Mouse (Mus musculus) embryo, embryonic 11.5 days (tissue): ENCODE data around the gene Dnaja3.
"Not testable (repeated sequence)": the region's sequence is repeated elsewhere in the genome, so short reads cannot be mapped to it uniquely, and the experiment has no call there.

Experiments
- DNase-seq: peaks from one replicate; pipeline ENCODE4 v3.0.0-alpha.2; 2012; ENCODE audit warnings: low read depth, low spot score

Gene Dnaja3

DNA sequence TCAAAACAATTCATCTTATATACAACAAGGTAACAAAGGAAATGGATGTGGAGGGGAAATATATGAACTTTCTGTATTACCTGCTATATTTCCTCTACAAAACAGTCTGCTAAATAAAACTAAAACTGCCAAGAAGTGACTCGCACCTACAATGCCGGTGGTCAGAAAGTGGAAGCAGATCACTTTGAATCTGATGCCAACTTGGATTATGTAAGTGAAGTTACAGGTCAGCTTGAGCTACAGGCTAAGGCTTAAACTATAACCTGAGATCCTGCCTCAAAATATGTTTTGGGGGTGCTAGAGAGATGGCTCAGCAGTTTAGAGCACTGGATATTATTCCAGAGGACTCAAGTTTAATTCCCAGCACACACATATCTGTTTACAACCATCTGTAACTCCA lies 25.9 kb downstream of the Dnaja3 start:
- DNase-seq: no peak

GRCm38 (mm10) chr16:4667190-4667808 lies 27.5 kb downstream of the Dnaja3 start:
- peak; percentile 87 for DNase-seq

GRCm38 (mm10) chr16:4670317-4670716 lies 30.5 kb downstream of the Dnaja3 start:
- no peak for DNase-seq

GRCm38 (mm10) chr16:4674091-4674490 lies 34.3 kb downstream of the Dnaja3 start:
- no peak for DNase-seq

GRCm38 (mm10) chr16:4676836-4677235 lies 37.0 kb downstream of the Dnaja3 start:
- no peak for DNase-seq

DNA sequence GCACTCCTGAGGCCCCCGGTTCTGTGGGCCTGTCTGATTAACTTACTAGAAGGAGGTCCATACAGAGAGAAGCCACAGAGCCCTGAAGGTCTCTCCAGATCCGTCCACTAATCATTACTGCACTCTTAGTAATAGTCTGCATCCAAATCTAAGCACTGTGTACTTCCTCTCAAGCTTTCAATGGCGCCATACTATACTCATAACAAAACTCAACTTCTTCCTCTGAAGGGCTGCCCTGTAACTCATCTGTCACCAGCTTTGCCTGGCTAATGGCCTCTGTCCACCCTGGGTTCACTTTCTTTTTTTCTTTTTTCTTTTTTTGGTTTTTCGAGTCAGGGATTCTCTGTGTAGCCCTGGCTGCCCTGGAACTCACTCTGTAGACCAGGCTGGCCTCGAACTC lies 38.3 kb downstream of the Dnaja3 start:
- no peak for DNase-seq

DNA sequence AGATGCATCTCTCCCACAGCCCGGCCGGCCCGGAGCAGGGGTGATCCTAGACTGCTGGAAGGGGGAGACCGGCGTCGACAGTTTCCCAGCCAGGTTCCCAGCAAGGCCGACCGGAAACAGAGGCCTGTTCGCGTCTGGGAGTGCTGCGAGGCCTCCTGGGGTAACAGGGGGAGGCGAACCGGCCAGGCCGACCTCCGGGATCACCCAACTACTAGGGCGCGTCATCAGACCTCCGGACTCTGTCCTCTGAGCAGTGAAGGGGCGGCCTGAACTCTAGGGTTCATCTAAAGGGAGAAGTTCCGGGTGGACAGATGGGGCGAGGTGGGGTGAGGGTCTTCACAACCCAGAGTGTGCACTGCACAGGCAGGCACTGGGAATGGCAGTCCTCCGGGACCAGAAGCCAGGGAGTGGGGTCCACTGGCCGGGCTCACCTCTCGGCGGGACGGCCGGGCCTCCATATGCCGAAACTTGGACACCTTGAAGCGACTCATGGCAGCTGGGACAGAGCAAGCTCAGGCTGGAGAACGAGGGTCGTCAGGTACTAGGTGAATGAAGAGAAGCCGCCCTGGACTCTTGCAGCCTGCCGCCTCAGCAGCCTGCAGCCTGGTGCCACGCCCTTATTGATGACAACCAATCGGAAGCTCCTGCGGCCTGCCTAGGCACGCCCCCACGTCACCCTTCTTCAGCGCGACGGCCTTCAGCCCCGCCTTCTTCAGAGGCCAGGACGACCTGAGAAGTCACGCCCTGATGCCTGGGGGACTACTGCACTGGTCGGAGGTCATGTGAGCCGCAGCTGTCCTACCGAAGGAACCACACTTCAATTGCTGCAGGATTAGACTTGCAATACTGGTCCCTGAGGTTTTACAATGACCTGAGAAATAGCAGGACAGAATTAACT lies 39.6 kb downstream of the Dnaja3 start, which contains the start of gene Coro7:
TSS of gene Coro7 (minus strand) at position 657 of the 898 bp plus-strand sequence.
- peak; percentile 88 for DNase-seq

DNA sequence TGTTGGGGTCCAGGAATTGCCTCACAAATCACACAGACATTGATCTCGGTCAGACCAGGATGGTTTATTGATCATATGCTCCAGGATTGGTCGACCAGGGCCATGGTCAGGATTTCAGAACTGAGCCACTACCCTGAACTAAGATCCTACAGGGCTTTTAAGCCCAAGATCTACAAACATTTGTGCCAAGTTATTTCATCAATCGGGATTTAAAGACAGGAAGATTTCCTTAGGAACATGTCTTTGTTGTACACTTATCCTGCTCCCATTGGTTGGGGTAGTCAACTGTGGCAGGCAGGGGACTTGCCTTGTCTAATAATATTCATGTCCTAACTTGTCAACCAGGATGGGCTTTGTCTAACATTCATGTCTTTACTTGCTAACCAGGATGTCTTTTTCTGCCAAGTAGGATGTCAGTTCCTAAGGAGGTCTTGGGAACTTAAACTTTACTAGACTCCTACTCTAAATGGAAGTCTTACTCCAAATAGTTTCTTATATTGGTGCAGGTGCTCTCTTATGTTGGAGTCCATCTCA lies 41.2 kb downstream of the Dnaja3 start:
- not testable (repeated sequence) for DNase-seq

- no peak for DNase-seq
Observed at GRCm38 (mm10) chr16:4682628-4683179, 42.9 kb downstream of the Dnaja3 start.

GRCm38 (mm10) chr16:4683193-4683580 lies 43.4 kb downstream of the Dnaja3 start:
- DNase-seq: no peak

DNA sequence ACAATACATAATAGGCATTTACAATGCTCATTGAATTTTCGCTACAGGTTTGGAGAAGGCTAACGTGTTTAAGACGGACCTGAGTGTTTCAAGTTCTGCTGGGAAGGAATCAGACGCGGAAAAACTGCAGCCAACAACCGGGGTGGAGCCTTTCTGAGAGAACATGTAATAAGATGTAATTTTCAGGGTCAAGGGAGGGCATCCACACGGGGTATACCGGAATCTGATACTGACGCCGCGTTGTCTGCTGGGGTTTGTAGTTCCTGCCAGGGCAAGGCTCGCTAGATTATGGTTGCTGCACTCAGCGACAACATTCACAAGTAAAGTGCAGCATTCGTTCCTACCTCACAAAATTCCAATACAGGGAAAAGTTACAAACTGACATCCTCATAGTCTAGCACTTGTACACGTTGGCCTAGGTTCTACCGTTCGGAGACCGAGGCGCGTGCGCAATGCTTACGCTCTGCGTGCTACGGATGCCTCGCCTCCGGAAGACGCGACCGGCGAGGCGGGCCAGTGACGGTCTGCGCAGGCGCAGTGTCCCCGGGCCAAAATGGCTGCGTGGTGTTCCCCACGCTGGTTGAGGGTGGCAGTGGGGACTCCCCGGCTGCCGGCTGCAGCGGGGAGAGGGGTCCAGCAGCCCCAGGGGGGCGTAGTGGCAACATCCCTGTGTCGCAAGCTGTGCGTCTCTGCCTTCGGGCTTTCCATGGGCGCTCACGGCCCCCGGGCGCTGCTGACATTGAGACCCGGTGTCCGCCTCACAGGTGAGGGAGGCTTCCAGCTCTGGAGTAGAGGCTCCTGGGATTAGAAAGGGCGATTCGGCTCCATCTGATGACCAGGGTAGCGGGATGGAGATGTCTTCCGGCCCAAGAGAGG lies 44.0 kb downstream of the Dnaja3 start:
- DNase-seq: peak; percentile 92

GRCm38 (mm10) chr16:4684457-4684791 lies 44.6 kb downstream of the Dnaja3 start:
- no peak for DNase-seq

- not testable (repeated sequence) for DNase-seq
Observed at GRCm38 (mm10) chr16:4689371-4689770, 49.6 kb downstream of the Dnaja3 start.

- no peak for DNase-seq
Observed at GRCm38 (mm10) chr16:4701211-4701610, 61.4 kb downstream of the Dnaja3 start.

DNA sequence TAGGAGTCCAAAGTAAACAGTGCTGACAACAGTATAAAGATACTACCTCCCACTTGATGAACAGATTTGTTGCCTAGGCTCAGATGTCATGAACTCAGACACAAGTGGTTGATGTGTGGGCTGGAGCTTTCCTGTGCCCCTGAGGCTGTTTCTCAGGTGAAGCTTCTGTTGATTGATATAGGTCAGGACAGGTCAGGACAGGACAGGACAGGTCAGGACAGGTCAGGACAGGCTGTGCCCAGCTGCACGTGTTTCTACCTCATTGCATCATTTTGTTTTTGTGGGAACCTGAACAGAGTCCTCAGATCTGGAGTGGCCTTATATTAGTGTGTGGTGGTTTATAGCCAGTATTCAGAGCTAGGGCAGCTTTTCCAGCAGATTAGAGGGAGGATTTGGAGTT lies 62.9 kb downstream of the Dnaja3 start:
- DNase-seq: no peak

- no peak for DNase-seq
Observed at GRCm38 (mm10) chr16:4705541-4705940, 65.8 kb downstream of the Dnaja3 start.

- no peak for DNase-seq
Observed at GRCm38 (mm10) chr16:4711173-4711572, 71.4 kb downstream of the Dnaja3 start.

DNA sequence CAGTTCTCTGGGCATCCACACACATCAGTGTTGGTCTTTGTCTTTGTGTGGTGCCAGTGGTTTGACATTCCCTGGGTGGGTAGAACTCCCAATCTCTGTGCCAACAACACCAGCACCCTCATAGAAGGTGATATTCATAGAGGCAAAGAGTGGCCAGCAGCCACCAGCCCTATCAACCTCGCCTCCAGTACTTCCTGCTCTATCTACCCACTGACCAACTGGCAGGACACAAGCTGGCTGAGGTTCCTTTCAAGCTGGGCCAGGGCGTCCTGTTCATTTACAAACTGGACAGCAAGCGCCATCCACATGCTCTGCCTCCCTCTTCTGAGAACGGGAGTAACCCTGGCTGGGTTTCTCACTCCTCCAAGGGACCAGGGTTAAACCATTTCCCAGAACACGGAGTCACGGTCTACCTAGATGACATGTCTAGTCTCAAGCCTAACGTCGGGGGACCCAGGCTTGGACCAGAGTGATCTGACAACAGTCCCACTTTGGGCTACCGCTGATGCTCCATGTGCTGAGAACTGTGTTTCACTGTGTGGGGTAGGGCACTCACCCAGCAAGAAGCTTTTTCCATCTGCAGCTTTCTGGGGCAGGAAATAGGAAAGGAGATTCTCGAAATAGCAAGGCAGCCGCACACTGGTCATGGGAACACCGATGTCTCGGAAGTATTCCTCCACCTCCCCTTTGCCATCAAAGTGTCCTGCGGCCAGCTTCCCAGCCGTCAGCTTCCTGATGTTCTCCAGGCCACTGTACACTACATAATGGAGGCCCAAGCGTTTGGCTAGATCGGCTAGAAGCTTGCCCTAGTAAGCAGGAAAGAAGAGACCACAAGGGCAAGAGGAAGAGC lies 74.3 kb downstream of the Dnaja3 start:
- DNase-seq: no peak

- DNase-seq: no peak
Observed at GRCm38 (mm10) chr16:4717866-4718265, 78.1 kb downstream of the Dnaja3 start.

- DNase-seq: peak; percentile 71
Observed at GRCm38 (mm10) chr16:4718753-4719518, 79.1 kb downstream of the Dnaja3 start, which contains the start of gene Nmral1. Gene Nmral1, minus strand, starts transcription at chr16:4719356.
